Mouse (Mus musculus) cortical plate, adult 2 months (tissue): ENCODE results near the gene Alcam.

Experiments
- CTCF ChIP-seq: fragments of 200-500 bp; IDR thresholded peaks from 2 replicates; pipeline ENCODE4 v1.5.1; 2011; ENCODE audit warnings: mild to moderate bottlenecking, control low read depth, low read length; ENCODE audit not compliant: insufficient read depth; ENCODE audit errors: extremely low read depth
- POLR2A ChIP-seq: fragments of 200-500 bp; IDR thresholded peaks from 2 replicates; pipeline ENCODE4 v1.6.1; 2011; ENCODE audit warnings: mild to moderate bottlenecking, low read length, control low read depth; ENCODE audit not compliant: insufficient read depth; ENCODE audit errors: extremely low read depth

DNA sequence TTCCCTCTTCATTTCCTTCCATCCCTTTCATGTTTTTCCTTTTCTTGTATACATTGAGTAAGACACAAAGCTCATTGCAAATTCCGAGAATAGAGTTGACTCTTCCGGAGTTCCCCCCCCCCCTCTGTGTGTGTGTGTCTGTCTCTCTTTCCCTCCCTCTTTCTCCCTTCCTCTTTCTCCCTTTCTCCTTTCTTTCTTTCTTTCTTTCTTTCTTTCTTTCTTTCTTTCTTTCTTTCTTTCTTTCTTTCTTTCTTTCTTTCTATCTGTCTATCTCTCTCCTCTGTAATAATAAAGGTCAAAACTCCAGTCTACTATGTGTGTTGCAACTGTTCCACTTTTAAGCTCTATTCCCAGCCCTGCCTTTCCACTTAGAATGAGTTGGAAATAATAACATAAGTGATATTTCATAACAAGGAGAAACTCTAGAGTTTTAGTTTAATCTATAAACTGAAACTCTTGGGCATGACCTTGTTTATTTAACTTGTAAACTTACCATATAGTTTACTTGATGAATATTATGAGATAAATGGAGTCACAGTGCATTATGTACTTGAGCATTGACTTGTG, 110.3 kb downstream of the Alcam start:
- TF ChIP-seq CTCF, result no peak
- TF ChIP-seq POLR2A, result no peak
